23 mouse cellular contexts compared by ENCODE assay signal in the genomic region with DNA sequence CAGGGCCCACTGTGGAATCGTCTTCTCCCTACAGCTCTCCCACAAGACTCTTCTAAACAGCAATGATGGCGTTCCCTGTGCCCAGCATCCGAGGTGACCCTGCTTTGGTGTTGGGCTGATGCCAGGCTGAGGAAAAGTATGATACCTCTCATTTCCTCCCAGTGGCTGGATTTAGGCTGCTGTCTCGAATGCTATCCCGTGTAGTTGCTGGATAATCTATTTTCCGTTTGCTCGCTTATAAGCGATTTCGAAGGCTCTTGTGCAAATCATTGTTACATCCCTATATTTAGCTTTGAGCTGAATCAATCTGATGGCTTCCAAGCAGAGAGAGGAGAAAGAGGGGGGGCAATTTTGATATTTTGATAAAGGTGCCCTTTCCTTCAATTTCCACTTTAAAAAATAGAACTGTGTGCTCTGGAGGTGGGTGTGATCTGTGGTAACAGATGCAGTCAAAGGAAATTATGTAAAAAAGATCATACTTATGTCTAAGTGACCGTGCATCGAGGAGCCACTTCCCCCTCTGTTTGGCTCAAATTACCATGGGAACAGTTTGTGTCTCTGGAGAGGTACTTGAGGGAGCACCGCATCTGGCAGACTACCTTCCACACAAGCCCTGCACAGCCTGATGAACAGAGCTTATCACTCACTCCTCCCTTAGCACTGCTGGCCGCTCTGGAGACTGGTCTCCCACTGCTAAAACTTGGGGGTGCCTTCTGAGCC.
DNase-seq lines count a peak whose midpoint lies in the region; ATAC-seq lines count a peak whose summit lies in the region.
"Had no signal": no experiment of that assay in that cellular context is flagged by ENCODE, and none has a peak within 500 bp of the region (broad histone marks: within the 10 kb centered on the region; RNA-seq: fewer than 3 reads in every experiment).

No protein-coding gene starts in this region.

- no peak overlapping the region for H3K27ac ChIP-seq in heart, embryonic 13.5 days (replicated peaks)
- no peak overlapping the region for H3K27ac ChIP-seq in liver, embryonic 11.5 days (ENCODE audit: low read depth, low read length)
- H3K27ac ChIP-seq in liver, embryonic 12.5 days: no peak overlapping the region
- no peak overlapping the region for H3K27ac ChIP-seq in embryonic facial prominence, embryonic 14.5 days (replicated peaks; ENCODE audit: low read depth, low read length)
- H3K27ac ChIP-seq: forebrain, embryonic 15.5 days; kidney, postnatal 0 days; limb, embryonic 12.5 days; midbrain, embryonic 12.5 days; stomach, embryonic 15.5 days had no signal

- no peaks in the 10 kb centered on the region for H3K36me3 ChIP-seq in heart, embryonic 13.5 days
- no peaks in the 10 kb centered on the region for H3K36me3 ChIP-seq in liver, embryonic 11.5 days (ENCODE audit: control insufficient read depth, insufficient read depth, low read length)
- no peaks in the 10 kb centered on the region for H3K36me3 ChIP-seq in liver, embryonic 12.5 days
- H3K36me3 ChIP-seq in embryonic facial prominence, embryonic 14.5 days (ENCODE audit: control insufficient read depth, insufficient read depth, low read length): no peaks in the 10 kb centered on the region
- H3K36me3 ChIP-seq: forebrain, embryonic 15.5 days; limb, embryonic 12.5 days; midbrain, embryonic 12.5 days; stomach, embryonic 15.5 days had no signal

- no peak overlapping the region for H3K4me2 ChIP-seq in heart, embryonic 13.5 days
- H3K4me2 ChIP-seq in liver, embryonic 11.5 days: no peak overlapping the region
- H3K4me2 ChIP-seq in liver, embryonic 12.5 days: no peak overlapping the region
- H3K4me2 ChIP-seq in embryonic facial prominence, embryonic 14.5 days (ENCODE audit: low read depth, low read length): no peak overlapping the region
- H3K4me2 ChIP-seq: forebrain, embryonic 15.5 days; limb, embryonic 12.5 days; midbrain, embryonic 12.5 days; stomach, embryonic 15.5 days had no signal

- intact Hi-C loops in heart, postnatal 10 days (cut with DNase I): no loop called here

- peaks cover 6% of the 10 kb centered on the region; the same call in 1 of the 2 replicates for H3K4me1 ChIP-seq in heart, embryonic 13.5 days
- no peaks in the 10 kb centered on the region for H3K4me1 ChIP-seq in liver, embryonic 11.5 days (replicated peaks; ENCODE audit: control insufficient read depth, insufficient read depth, low read length)
- H3K4me1 ChIP-seq in liver, embryonic 12.5 days: no peaks in the 10 kb centered on the region
- no peaks in the 10 kb centered on the region for H3K4me1 ChIP-seq in embryonic facial prominence, embryonic 14.5 days (ENCODE audit: control insufficient read depth, insufficient read depth, low read length)
- H3K4me1 ChIP-seq: forebrain, embryonic 15.5 days; limb, embryonic 12.5 days; midbrain, embryonic 12.5 days; stomach, embryonic 15.5 days had no signal

- no peak for DNase-seq in heart, postnatal 10 days
- DNase-seq in liver, embryonic 11.5 days (ENCODE audit: low spot score): peak; percentile 15
- peak; percentile 23 for DNase-seq in embryonic facial prominence, embryonic 14.5 days (ENCODE audit: low spot score)
- DNase-seq in right cerebral cortex, postnatal 25 days: peak; percentile 68
- DNase-seq in gastrocnemius, postnatal 4 days (ENCODE audit: low spot score in 2 of 2): no peak
- DNase-seq in gastrocnemius, adult 8-10 months (ENCODE audit: low spot score in 2 of 2): no peak
- DNase-seq: adrenal gland, postnatal 25 days; B cell, adult 2 months; cerebellum, postnatal 36 days; gastrocnemius, postnatal 36 days; heart, postnatal 36 days; liver, postnatal 0 days; lung, postnatal 4 days; thymus, postnatal 25 days had no signal

- H3K4me3 ChIP-seq in heart, embryonic 13.5 days: no peak overlapping the region
- no peak overlapping the region for H3K4me3 ChIP-seq in liver, embryonic 11.5 days (ENCODE audit: low read depth, low read length)
- H3K4me3 ChIP-seq in liver, embryonic 12.5 days: no peak overlapping the region
- no peak overlapping the region for H3K4me3 ChIP-seq in embryonic facial prominence, embryonic 14.5 days (ENCODE audit: low read depth, low read length)
- H3K4me3 ChIP-seq: forebrain, embryonic 15.5 days; limb, embryonic 12.5 days; midbrain, embryonic 12.5 days; myocyte; stomach, embryonic 15.5 days had no signal

- no peak for ATAC-seq in heart, embryonic 13.5 days (ENCODE audit: extremely low read depth, insufficient number of reproducible peaks, low FRiP score, low TSS enrichment)
- no peak for ATAC-seq in liver, embryonic 11.5 days (replicated peaks; ENCODE audit: low FRiP score)
- no peak for ATAC-seq in liver, embryonic 12.5 days
- ATAC-seq in embryonic facial prominence, embryonic 14.5 days (ENCODE audit: low read depth): 0 out of 2 replicates have a peak, but pooled peaks have one; percentile 50
- ATAC-seq: forebrain, embryonic 15.5 days; inflammation-experienced regulatory T-cells, adult 6 months; liver, postnatal 0 days had no signal

- no peaks in the 10 kb centered on the region for H3K9me3 ChIP-seq in heart, embryonic 13.5 days
- no peaks in the 10 kb centered on the region for H3K9me3 ChIP-seq in liver, embryonic 11.5 days (ENCODE audit: control insufficient read depth, low read length)
- no peaks in the 10 kb centered on the region for H3K9me3 ChIP-seq in liver, embryonic 12.5 days (replicated peaks)
- H3K9me3 ChIP-seq in embryonic facial prominence, embryonic 14.5 days (ENCODE audit: control insufficient read depth, low read length): no peaks in the 10 kb centered on the region
- H3K9me3 ChIP-seq: forebrain, embryonic 15.5 days; limb, embryonic 12.5 days; midbrain, embryonic 12.5 days; stomach, embryonic 15.5 days had no signal

- H3K27me3 ChIP-seq in heart, embryonic 13.5 days (replicated peaks): no peaks in the 10 kb centered on the region
- no peaks in the 10 kb centered on the region; the same call in 1 of the 2 replicates for H3K27me3 ChIP-seq in liver, embryonic 11.5 days (replicated peaks; ENCODE audit: control insufficient read depth, insufficient read depth, low read length)
- H3K27me3 ChIP-seq in liver, embryonic 12.5 days (replicated peaks): no peaks in the 10 kb centered on the region; the same call in 1 of the 2 replicates
- no peaks in the 10 kb centered on the region for H3K27me3 ChIP-seq in embryonic facial prominence, embryonic 14.5 days (replicated peaks; ENCODE audit: control insufficient read depth, insufficient read depth, low read length)
- H3K27me3 ChIP-seq: forebrain, embryonic 15.5 days; limb, embryonic 12.5 days; midbrain, embryonic 12.5 days; stomach, embryonic 15.5 days had no signal

- WGBS in heart, embryonic 13.5 days: 49% methylated on average over 13 of the region's 13 CpGs
- WGBS in liver, embryonic 11.5 days: 74% methylated on average over 13 of the region's 13 CpGs
- 66% methylated on average over 13 of the region's 13 CpGs for WGBS in liver, embryonic 12.5 days (ENCODE audit: insufficient replicate concordance)
- WGBS in embryonic facial prominence, embryonic 14.5 days: 62% methylated on average over 13 of the region's 13 CpGs

- H3K9ac ChIP-seq in heart, embryonic 13.5 days: 0 out of 2 replicates have a peak overlapping the region, but pooled peaks have one; percentile 28
- no peak overlapping the region for H3K9ac ChIP-seq in liver, embryonic 11.5 days (ENCODE audit: low read depth, low read length)
- H3K9ac ChIP-seq in liver, embryonic 12.5 days: no peak overlapping the region
- no peak overlapping the region for H3K9ac ChIP-seq in embryonic facial prominence, embryonic 14.5 days (ENCODE audit: low read depth, low read length)
- H3K9ac ChIP-seq: forebrain, embryonic 15.5 days; limb, embryonic 12.5 days; liver, postnatal 0 days; midbrain, embryonic 12.5 days; stomach, embryonic 15.5 days had no signal

Comparison
In these comparisons a context has a peak if more than half of its experiments do, and no peak if none do; other contexts are left out.
1. DNase-seq: peak in liver, embryonic 11.5 days (single experiment), embryonic facial prominence, embryonic 14.5 days (single experiment) and right cerebral cortex, postnatal 25 days (single experiment); none in heart, postnatal 10 days (0 of 2), gastrocnemius, postnatal 4 days (0 of 2) and gastrocnemius, adult 8-10 months (0 of 2).